Mouse (Mus musculus) A20 (cell line): ENCODE data around the gene Mark1.

Experiments
- DNase-seq: peaks from one replicate; pipeline ENCODE4 v3.0.0-alpha.2; 2011; ENCODE audit warnings: low read depth, low spot score

The Mark1 gene

GRCm38 (mm10) chr1:184853339-184853738 lies 146.0 kb downstream of the Mark1 start:
- no peak for DNase-seq

GRCm38 (mm10) chr1:184851741-184852618 lies 147.4 kb downstream of the Mark1 start:
- DNase-seq, result peak; percentile 34

GRCm38 (mm10) chr1:184851166-184851565 lies 148.2 kb downstream of the Mark1 start:
- no peak for DNase-seq

DNA sequence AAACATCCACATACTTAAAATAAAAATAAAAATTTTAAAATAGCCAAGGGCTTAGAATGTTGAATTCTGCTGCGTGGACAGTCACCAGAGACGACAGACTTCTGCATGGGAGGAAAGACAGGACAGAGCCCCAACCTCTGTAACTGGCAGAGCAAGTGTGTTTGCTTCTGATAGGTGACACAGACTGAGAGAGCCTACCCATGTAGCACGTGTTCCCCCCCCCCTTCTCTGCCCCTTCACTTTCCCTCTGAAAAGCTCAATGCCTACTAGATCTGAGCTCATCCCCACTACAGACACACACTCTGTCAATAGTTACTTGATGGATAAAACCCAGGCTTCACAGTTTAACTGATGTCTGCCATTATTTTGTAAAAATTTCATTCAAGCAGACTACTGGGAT lies 152.4 kb downstream of the Mark1 start:
- no peak for DNase-seq
